Mouse (Mus musculus) left cerebral cortex, adult 8-10 months (tissue): ENCODE data around the gene Flywch1. TPM values are rescaled to one million over a fixed set of nuclear protein-coding genes. Genes with fewer than 3 reads are reported as not detected.

Source experiments
- DNase-seq, 2 experiments: peaks; one replicate each; pipeline ENCODE4 v3.0.0; 2022; ENCODE audit warnings: low spot score in 2 of 2
- total RNA-seq, 4 experiments: library from RNA; stranded (reverse); gene quantifications; 2 replicates each; pipeline ENCODE4 v1.2.4; 2022

Flywch1 gene
- total RNA-seq, 4 experiments from 2014 or later: 423 to 484 (median 468) TPM

GRCm38 (mm10) chr17:23721886-23722285 is 49.5 kb downstream of the Flywch1 start:
- no peak for DNase-seq

GRCm38 (mm10) chr17:23719455-23719854 is 51.9 kb downstream of the Flywch1 start:
- DNase-seq: no peak

GRCm38 (mm10) chr17:23717003-23717402 is 54.4 kb downstream of the Flywch1 start:
- DNase-seq: no peak

- peak; percentile 46 to 50 for DNase-seq
These were observed 65.2 kb downstream of the Flywch1 start for GRCm38 (mm10) chr17:23706212-23706611.

- DNase-seq: no peak
These were observed 65.8 kb downstream of the Flywch1 start for GRCm38 (mm10) chr17:23705525-23706104.

GRCm38 (mm10) chr17:23704741-23705140 is 66.7 kb downstream of the Flywch1 start:
- DNase-seq: no peak

- no peak for DNase-seq
These were observed 68.1 kb downstream of the Flywch1 start for GRCm38 (mm10) chr17:23703301-23703700.

Other genes with a start within 250 kb of the Flywch1 start
- gene Zfp213, start 207.4 kb downstream of the Flywch1 start, total RNA-seq: 1 to 10 TPM; 5.9 to 7.1 (median 6.8) TPM
- gene Zfp13, start 172.1 kb downstream of the Flywch1 start, total RNA-seq: 10 to 100 TPM; 20.6 to 32.1 (median 27.1) TPM
- not detected for gene Zscan10, start 170.7 kb downstream of the Flywch1 start, total RNA-seq
- gene Mmp25, start 126.3 kb downstream of the Flywch1 start, total RNA-seq: under 1 TPM in 3 of 4 experiments, not detected in 1; 0.16 to 0.20 (median 0.19) TPM
- gene Bicdl2, start 111.1 kb downstream of the Flywch1 start, total RNA-seq: not detected
- 100 to 1,000 TPM; 128 to 137 (median 134) TPM for gene Hcfc1r1, start 98.0 kb downstream of the Flywch1 start, total RNA-seq
- gene Thoc6, start 97.7 kb downstream of the Flywch1 start, total RNA-seq: 1 to 10 TPM; 5.9 to 8.2 (median 6.9) TPM
- gene Tnfrsf12a, start 94.1 kb downstream of the Flywch1 start, total RNA-seq: 1 to 10 TPM; 4.9 to 9.2 (median 7.0) TPM
- gene Cldn6, start 92.4 kb downstream of the Flywch1 start, total RNA-seq: under 1 TPM in 1 of 4 experiments, not detected in 3; 0.34 TPM
- gene Cldn9, start 87.6 kb downstream of the Flywch1 start, total RNA-seq: under 1 TPM in 2 of 4 experiments, not detected in 2; 0.23 to 0.63 TPM
- gene 1520401A03Rik, start 48.8 kb downstream of the Flywch1 start, total RNA-seq: under 1 TPM in 3 of 4 experiments, not detected in 1; 0.11 to 0.57 (median 0.19) TPM
- 1 to 10 TPM; 4.6 to 6.4 (median 5.5) TPM for gene Pkmyt1, start 45.3 kb downstream of the Flywch1 start, total RNA-seq
- gene Paqr4, start 30.7 kb downstream of the Flywch1 start, total RNA-seq: 10 to 100 TPM; 60.6 to 69.2 (median 62.3) TPM
- 1 to 10 TPM in 2 of 4 experiments, under 1 TPM in 2; 0.78 to 1.4 (median 1.0) TPM for gene Kremen2, start 25.8 kb downstream of the Flywch1 start, total RNA-seq
- 10 to 100 TPM; 12.2 to 21.3 (median 17.7) TPM for gene Flywch2, start 14.5 kb upstream of the Flywch1 start, total RNA-seq
- gene Srrm2, start 18.9 kb upstream of the Flywch1 start, total RNA-seq: 100 to 1,000 TPM; 535 to 585 (median 566) TPM
- gene Elob, start 57.5 kb upstream of the Flywch1 start, total RNA-seq: 100 to 1,000 TPM; 314 to 398 (median 353) TPM
- under 1 TPM in 1 of 4 experiments, not detected in 3; 0.30 TPM for gene Prss33, start 64.5 kb upstream of the Flywch1 start, total RNA-seq
- under 1 TPM in 3 of 4 experiments, not detected in 1; 0.39 to 0.87 (median 0.66) TPM for gene Prss32, start 72.3 kb upstream of the Flywch1 start, total RNA-seq
- 1 to 10 TPM; 1.1 to 3.2 (median 2.0) TPM for gene Prss41, start 72.6 kb upstream of the Flywch1 start, total RNA-seq
- not detected for gene Prss21, start 96.5 kb upstream of the Flywch1 start, total RNA-seq
- not detected for gene Dcpp1, start 109.3 kb upstream of the Flywch1 start, total RNA-seq
- not detected for gene Dcpp2, start 109.3 kb upstream of the Flywch1 start, total RNA-seq
- gene Dcpp3, start 145.9 kb upstream of the Flywch1 start, total RNA-seq: not detected
- not detected for gene Sbp, start 170.1 kb upstream of the Flywch1 start, total RNA-seq
- not detected for gene Sbpl, start 183.7 kb upstream of the Flywch1 start, total RNA-seq
- under 1 TPM; 0.25 to 0.96 (median 0.68) TPM for gene Prss30, start 209.0 kb upstream of the Flywch1 start, total RNA-seq
- 1 to 10 TPM in 3 of 4 experiments, under 1 TPM in 1; 0.94 to 1.7 (median 1.1) TPM for gene Prss22, start 226.5 kb upstream of the Flywch1 start, total RNA-seq